Mouse (Mus musculus) layer of hippocampus, adult 18-20 months (tissue): ENCODE results near the gene Ttc12. TPM values are rescaled to one million over a fixed set of nuclear protein-coding genes. Genes with fewer than 3 reads are reported as not detected.

Experiments
- DNase-seq, 2 experiments: peaks; one replicate each; pipeline ENCODE4 v3.0.0; 2022; ENCODE audit warnings: low spot score in 2 of 2
- total RNA-seq, 2 experiments: library from RNA; stranded (reverse); gene quantifications; 2 replicates each; pipeline ENCODE4 v1.2.3; 2021

The Ttc12 gene
- total RNA-seq, 2 experiments from 2014 or later = 1.4 to 1.9 TPM

- DNase-seq = no peak
Observed at GRCm38 (mm10) chr9:49396006-49396405, 90.0 kb downstream of the Ttc12 start.

GRCm38 (mm10) chr9:49392242-49392641 is 93.8 kb downstream of the Ttc12 start:
- no peak for DNase-seq

Other genes starting within 250 kb of the Ttc12 start
- not detected for gene Gm4894, start 235.7 kb downstream of the Ttc12 start, total RNA-seq
- 1 to 10 TPM; 2.6 to 4.0 TPM for gene Drd2, start 145.6 kb downstream of the Ttc12 start, total RNA-seq
- not detected for gene Ankk1, start 59.2 kb downstream of the Ttc12 start, total RNA-seq